Mouse (Mus musculus) 416B (cell line): ENCODE results near the gene Mrpl17.
"Not testable (repeated sequence)": the region's sequence is repeated elsewhere in the genome, so short reads cannot be mapped to it uniquely, and the experiment has no call there.

Experiments
- DNase-seq: peaks from one replicate; pipeline ENCODE4 v3.0.0; 2011; ENCODE audit warnings: low read depth

Mrpl17 gene

DNA sequence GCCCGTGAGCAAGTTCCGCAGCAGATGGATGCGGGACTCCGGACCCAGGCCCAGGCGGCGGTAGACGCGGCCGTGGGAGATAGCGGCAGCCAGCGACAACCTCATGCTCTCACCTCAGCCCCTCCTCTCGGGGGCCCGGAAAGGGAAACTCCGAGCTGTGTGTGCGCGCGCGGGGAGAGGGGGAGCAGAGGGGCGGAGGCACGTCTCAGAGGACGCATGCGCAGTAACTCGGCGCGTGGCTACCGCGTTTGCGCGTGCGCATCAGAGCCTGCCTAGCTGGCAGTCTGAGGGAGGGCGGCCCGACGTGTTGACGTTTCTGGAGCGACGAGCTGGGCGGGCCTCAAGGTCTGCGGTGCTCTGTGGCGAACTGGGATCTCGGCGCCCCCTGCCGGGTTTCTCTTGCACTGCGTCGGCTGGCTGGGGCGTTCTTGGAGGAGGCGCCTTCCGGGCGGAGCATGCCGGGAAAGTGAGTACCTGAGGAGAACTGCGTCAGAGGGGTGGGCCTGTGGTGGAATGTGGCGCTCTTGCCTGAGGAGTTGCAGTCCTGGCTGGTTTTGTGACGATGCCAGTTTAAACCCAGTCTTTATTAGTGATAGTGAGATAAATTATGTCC lies at the start of gene Mrpl17:
TSS of gene Mrpl17 (minus strand) at position 223 of the 613 bp plus-strand sequence.
- DNase-seq, result peak; percentile 99

GRCm38 (mm10) chr7:105855718-105856560 lies 45.0 kb upstream of the Mrpl17 start:
- DNase-seq, result not testable (repeated sequence)

DNA sequence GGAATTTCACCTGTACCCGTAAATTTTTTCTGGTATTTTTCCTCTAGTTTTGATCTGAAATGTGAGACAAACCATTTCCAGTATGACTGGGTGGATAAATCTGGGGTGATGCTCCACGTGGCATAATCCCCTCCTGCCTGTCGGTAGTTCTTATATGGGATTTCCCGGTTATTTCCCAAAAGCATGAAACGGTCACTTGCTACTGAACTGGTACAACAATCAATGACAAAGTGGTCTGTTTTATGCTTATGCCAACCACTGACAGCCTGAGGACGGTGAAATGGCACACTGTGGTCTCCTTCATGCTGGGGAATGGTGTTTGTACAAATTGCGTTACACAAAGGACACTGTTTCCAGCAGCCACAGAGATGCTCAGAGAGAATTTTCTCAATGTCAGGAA lies 13.4 kb upstream of the Mrpl17 start:
- DNase-seq, result no peak

GRCm38 (mm10) chr7:105818483-105818882 lies 7.6 kb upstream of the Mrpl17 start:
- peak; percentile 63 for DNase-seq

GRCm38 (mm10) chr7:105816736-105817135 lies 5.8 kb upstream of the Mrpl17 start:
- peak; percentile 73 for DNase-seq

DNA sequence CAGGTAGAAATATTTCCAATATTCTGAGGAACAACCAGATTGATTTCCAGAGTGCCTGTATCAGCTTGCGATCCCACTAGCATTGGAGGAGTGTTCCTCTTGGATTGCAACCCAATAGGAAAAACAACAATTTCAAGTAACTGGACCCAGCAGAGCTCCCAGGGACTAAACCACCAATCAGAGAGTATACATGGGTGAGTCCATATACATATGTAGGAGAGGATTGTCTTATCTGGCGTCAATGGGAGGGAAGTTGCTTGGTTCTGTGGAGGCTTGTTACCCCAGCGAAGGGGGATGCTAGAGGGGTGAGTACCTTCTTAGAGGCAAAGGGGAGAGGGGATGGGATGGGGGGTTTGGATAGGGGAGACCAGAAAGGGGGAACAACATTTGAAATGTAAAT lies 2.4 kb upstream of the Mrpl17 start:
- DNase-seq, result no peak

DNA sequence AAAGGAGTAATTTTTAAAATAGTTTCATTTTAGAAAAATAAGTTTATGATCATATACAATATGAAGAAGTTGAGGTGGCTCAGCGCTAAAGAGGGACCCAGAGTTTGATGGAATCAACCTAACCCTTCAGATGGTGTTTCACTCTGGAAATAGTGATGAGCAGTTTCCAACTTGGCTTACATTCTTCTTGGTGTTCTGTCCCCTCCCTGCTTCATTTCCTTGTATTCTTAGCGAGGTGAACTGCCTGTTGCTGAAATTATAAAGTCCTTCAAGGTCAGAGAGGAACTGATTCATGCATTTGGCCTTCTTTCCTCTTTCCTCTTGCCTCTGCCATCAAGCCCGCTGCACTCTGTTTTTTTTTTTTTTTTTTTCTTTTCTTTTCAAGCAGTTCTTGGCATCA lies 1.7 kb upstream of the Mrpl17 start:
- DNase-seq, result peak; percentile 80

- DNase-seq, result no peak
Measured at GRCm38 (mm10) chr7:105811516-105811915, 617 bp upstream of the Mrpl17 start.

- peak; percentile 29 for DNase-seq
Measured at GRCm38 (mm10) chr7:105810280-105810876, 521 bp downstream of the Mrpl17 start.

DNA sequence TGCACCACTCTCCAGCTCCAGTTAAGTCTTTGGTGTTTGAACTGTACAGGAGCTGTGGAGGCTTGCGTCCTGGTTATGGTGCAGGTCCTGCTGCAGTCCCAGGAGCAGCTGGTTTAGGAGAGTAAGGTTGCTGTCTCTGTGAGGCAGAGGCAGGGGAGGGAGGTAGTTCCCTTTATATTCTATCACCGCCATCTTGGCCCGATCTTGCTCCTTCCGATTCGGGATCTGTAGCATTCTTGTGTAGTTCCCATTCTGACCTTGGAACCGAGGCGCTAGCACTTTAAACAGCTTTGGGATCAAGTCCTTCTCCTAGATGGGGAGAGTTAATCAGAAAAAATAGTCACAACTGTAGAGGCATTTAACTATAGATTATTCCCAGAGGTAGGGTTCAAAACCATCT lies 1.1 kb downstream of the Mrpl17 start:
- peak; percentile 27 for DNase-seq

- DNase-seq, result no peak
Measured at GRCm38 (mm10) chr7:105808385-105808784, 2.5 kb downstream of the Mrpl17 start.

DNA sequence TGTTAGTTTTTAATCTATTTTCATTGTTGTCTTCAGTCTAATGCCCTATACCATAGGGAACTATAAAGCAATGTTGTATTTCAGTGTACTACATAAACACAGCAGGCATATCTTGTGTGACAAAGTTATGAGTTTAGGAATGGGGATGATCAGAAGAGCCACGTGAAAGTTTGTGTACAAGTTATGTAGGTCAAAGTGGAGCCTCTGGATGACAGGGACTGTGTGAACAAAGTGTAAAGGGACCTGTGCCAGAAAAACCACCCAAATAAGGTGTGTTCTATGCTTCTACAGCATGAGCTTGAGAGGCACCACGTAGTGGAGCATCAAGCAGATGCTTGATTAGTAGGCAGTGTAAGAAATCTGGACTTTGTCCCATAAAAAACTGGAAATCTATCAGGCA lies 4.2 kb downstream of the Mrpl17 start:
- DNase-seq, result no peak

DNA sequence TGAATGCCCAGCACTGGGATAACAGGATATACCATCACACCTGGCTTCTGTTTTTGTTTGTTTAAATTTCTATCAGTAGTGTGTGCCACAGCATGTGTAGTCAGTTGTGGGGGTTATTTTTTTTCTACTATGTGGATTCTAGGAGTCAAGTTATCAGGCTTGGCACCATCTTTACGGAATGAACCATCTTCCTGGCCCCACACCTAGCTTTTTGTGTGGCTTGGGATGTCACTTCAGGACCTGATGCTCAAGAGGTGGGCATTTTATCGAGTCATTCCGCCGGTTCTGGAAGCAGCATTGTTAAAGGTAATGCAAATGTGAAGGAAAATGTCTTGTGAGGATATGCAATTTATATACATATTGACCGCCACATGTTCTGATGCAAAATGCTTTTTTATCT lies 4.8 kb downstream of the Mrpl17 start:
- DNase-seq, result no peak

GRCm38 (mm10) chr7:105803428-105803827 lies 7.5 kb downstream of the Mrpl17 start:
- no peak for DNase-seq

DNA sequence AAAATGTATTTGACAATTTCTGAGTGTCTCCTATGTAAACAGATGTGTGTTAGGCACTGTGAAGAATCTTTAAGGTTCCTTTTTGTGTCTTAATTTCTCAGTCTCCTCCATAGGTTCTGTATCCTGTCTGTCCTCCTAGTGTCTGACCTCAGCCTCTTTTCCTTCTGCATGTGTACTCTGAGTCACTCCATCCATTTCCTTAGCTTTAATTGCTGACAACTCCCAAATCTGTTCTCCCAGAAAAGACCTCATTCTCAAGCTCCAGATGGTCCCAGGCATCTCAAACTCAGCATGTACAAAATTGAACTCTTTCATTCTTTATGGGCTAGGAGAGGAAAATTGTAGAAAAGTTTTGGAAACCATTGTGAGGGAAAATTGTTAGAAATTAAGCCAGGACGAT lies 8.1 kb downstream of the Mrpl17 start:
- no peak for DNase-seq

DNA sequence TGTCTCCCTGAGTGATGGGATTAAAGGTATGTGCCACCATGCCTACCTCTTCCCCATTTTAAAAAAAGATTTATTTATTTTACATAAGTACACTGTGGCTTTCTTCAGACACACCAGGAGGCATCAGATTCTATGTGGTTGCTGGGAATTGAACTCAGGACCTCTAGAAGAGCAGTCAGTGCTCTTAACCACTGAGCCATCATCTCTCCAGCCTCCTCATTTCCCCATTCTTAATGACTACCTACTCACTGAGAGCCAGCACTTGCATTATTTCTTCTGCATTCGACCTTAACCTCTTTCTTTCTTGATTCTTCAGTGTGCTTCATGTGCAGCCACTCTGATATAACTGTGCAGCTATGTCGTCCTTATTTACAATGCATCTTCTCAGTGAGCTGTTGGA lies 8.6 kb downstream of the Mrpl17 start:
- DNase-seq, result no peak

GRCm38 (mm10) chr7:105796972-105797371 lies 13.9 kb downstream of the Mrpl17 start:
- DNase-seq, result no peak

DNA sequence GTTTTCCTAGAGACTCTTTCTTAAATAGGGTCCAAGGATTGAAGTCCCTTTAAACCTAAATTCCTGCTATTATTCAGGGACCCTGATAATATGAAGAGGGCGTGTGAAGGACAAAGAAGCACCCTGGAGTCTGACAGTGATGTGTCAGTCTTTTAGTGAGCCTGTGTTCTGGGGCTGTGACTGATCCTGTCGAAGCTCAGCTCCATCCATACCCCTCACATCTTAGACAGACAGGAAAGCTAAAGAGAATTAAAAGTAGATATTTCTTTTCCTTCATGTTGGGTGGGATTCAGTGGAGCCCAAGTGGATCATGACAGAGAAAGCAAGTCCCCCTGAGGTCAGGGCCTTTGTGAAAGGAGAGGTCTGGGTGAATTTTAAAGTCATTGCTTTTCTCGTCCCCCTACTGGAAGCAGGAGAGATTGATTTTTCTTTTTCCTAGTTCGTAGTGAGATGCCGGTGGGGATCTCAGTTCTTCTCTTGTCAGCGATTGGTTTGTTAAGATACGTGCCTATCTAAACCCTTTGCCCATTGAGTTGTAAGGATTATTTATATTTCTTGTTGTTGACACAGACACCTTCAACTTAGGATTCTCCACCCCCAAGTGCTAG lies 15.0 kb downstream of the Mrpl17 start:
- DNase-seq, result no peak

GRCm38 (mm10) chr7:105793701-105794100 lies 17.2 kb downstream of the Mrpl17 start:
- DNase-seq, result no peak

DNA sequence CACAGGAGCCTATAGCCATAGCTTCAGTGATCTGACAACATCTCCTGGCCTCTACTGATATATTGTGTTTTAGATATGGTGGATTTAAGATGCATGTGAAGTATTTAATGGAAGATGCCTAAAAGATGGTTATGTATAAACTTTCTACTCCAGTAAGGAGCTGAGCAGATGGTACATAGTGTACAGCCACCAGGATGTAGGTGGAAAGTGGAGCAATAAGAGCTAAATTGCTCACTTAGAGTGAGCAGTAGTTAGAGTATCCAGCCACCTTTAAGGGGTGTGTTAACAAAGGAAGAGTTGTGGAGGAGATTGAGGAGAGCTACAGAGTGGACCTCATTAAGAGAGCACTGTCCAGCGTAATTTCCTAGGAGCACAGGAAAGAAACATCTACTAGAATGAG lies 19.8 kb downstream of the Mrpl17 start:
- DNase-seq, result no peak

DNA sequence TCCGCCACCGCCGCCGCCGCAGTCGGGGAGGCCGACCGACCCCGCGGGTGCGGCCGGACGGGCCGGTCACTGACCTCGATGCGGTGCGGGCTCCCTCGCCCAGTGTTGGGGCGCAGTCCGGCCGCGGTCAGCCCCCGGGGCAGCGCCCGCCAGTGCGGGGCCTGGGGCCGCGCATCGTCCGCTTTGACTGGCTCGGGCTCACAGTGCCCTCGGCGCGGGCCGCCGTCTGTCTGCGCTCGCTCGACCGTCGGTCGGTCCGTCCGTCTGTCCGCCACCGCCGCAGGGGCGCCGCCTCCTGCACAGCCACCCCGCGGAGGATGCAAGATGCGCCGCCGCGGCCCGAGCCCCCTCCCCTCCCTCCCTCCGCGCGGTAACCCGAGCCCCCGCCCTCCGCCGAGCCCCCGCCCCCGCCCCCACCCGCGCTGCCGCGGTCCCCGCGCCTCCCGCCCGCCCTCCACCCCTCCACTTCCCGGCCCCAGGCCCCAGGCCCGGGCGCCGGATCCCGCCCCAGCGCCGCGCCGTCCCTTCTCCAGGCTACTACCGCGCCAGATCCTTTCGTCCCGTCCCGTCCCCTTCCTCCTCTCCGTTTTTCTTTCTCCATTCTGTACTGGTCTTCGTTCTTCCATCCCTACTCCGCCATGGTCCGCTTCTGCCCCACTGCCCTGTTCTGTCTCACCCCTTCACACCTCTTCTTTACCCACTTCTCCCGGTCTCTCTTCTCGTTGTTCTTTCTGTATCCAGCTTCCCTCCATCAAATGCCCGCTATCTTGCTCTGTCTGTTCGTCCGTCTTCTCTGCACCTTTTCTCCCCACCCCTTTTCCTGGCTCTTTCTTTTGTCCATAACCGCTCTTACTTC lies 23.4 kb downstream of the Mrpl17 start, which contains the start of gene Dchs1:
TSS of gene Dchs1 (minus strand) at position 370 of the 856 bp plus-strand sequence.
- DNase-seq, result no peak
